Mouse (Mus musculus) left cerebral cortex, postnatal 10 days (tissue): Measurements from ENCODE around the gene Klb. TPM values are rescaled to one million over a fixed set of nuclear protein-coding genes. Genes with fewer than 3 reads are reported as not detected.

Source experiments
- DNase-seq, 2 experiments: peaks; one replicate each; pipeline ENCODE4 v3.0.0; 2021 to 2022; ENCODE audit warnings: low spot score in 2 of 2, mixed read lengths in 1 of 2; ENCODE audit errors: extremely low spot score in 1 of 2
- intact Hi-C: fragments of 180-260 bp; cut with DNase I; formaldehyde crosslinking; loops from one replicate; pipeline ENCODE4 v1.15.1; 2025
- total RNA-seq, 2 experiments: library from RNA; stranded (reverse); gene quantifications; 2 replicates each; pipeline ENCODE4 v1.2.3; 2021

Gene Klb
- total RNA-seq, 2 experiments from 2014 or later = 0.36 to 0.39 TPM

GRCm38 (mm10) chr5:65428321-65428720, 80.2 kb downstream of the Klb start:
- intact Hi-C loops = no loop called here
- DNase-seq = no peak

- DNase-seq = no peak
- intact Hi-C loops = no loop called here
Observed at GRCm38 (mm10) chr5:65429441-65429840, 81.3 kb downstream of the Klb start.

Other genes with a start within 250 kb of the Klb start
- gene Klhl5, start 240.8 kb upstream of the Klb start, total RNA-seq = 10 to 100 TPM; 61.4 to 62.9 TPM
- 10 to 100 TPM; 18.9 to 20.0 TPM for gene Wdr19, start 148.6 kb upstream of the Klb start, total RNA-seq
- 10 to 100 TPM; 20.7 to 22.4 TPM for gene Rfc1, start 12.6 kb upstream of the Klb start, total RNA-seq
- gene Rpl9, start 43.1 kb downstream of the Klb start, total RNA-seq = 100 to 1,000 TPM; 665 to 666 TPM
- 10 to 100 TPM; 36.4 to 37.3 TPM for gene Lias, start 43.2 kb downstream of the Klb start, total RNA-seq
- gene Ugdh, start 87.6 kb downstream of the Klb start, total RNA-seq = 10 to 100 TPM; 29.3 to 30.1 TPM
- not detected for gene Gm43552, start 144.5 kb downstream of the Klb start, total RNA-seq
- gene Smim14, start 188.9 kb downstream of the Klb start, total RNA-seq = 100 to 1,000 TPM; 127 to 143 TPM
- 100 to 1,000 TPM; 134 to 138 TPM for gene Ube2k, start 188.9 kb downstream of the Klb start, total RNA-seq